Mouse (Mus musculus) brain, embryonic 14.5 days (tissue): ENCODE results near the gene Nrbp1. TPM values are rescaled to one million over a fixed set of nuclear protein-coding genes. Genes with fewer than 3 reads are reported as not detected.

ENCODE experiments used
- DNase-seq: peaks from one replicate; pipeline ENCODE4 v3.0.0-alpha.2; 2011; ENCODE audit warnings: low read depth
- CTCF ChIP-seq: fragments of 200-500 bp; IDR thresholded peaks from 2 replicates; pipeline ENCODE4 v1.5.1; 2012; ENCODE audit warnings: inconsistent platforms, mild to moderate bottlenecking, moderate library complexity, borderline replicate concordance; ENCODE audit not compliant: insufficient read depth, insufficient read length; ENCODE audit errors: extremely low read depth
- POLR2A ChIP-seq: fragments of 200-500 bp; IDR thresholded peaks from 2 replicates; pipeline ENCODE4 v1.6.1; 2012; ENCODE audit warnings: mild to moderate bottlenecking, inconsistent platforms, borderline replicate concordance; ENCODE audit not compliant: poor library complexity, insufficient read depth, insufficient read length, severe bottlenecking; ENCODE audit errors: extremely low read depth
- polyA plus RNA-seq: library from polyadenylated mRNA; depleted of rRNA; stranded (reverse); fragments of >200 nt; gene quantifications from 2 replicates; pipeline ENCODE4 v1.2.3, GENCODE M21; 2012

Gene Nrbp1
- polyA plus RNA-seq, 1 experiment: 143 TPM

DNA sequence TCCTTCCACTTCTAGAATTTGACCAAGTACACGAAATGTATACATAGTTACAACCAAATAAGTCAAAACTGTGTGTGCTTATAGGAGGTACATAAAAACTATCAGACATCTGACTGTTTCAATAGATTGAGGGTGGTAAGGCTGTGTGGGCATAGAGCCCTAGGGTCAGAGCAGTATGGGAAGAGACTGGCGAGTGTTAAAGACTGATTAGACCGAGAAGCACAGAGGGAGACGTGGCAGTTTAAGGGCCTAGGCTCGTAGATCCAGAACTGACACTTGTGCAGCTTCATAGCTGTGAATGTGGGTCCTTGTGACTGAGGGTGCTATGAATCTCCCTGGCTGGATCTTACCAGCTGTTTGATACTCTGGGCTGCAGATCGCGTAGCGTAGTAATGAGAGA is 14.2 kb downstream of the Nrbp1 start:
- no peak for DNase-seq

DNA sequence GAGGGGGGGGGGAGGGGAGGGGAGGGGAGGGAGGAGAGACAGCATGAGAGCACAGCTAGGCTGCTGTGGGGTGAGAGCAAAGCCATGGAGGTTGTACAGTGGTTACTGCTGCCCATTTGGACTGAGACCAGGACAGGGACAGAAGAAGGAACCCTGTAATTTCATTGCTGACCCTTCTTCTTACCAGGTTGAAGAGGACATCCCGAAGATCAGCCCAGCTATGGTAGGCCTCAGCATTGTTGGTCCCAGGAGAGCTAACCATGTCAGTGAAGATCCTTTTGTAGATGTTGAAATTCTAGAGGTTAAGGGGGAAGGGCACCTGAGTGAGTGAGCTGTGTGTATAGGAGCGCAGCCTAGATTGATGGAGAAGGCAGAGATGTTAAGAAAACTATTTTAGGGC is 14.7 kb downstream of the Nrbp1 start:
- TF ChIP-seq CTCF: no peak
- no peak for TF ChIP-seq POLR2A
- no peak for DNase-seq

More for the DNA sequence above, 14.2 kb downstream of the Nrbp1 start:
- no peak for TF ChIP-seq POLR2A
- TF ChIP-seq CTCF: no peak

DNA sequence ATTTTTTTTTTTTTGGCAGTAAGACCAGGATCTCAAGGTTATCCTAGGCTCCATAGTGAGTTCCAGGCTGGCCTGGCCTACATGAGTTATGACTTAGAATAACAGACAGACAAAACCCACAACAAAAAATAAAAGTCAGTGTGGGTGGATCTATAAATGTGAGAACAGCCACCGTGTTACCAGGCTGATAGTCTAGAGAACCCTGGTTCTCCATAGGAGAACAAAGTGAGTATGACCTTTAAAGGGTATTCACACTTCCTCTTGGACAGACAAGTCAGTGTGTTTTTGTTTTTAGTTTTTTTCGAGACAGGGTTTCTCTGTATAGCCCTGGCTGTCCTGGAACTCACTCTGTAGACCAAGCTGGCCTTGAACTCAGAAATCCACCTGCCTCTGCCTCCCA is 15.3 kb downstream of the Nrbp1 start:
- no peak for TF ChIP-seq POLR2A
- TF ChIP-seq CTCF: no peak
- no peak for DNase-seq

DNA sequence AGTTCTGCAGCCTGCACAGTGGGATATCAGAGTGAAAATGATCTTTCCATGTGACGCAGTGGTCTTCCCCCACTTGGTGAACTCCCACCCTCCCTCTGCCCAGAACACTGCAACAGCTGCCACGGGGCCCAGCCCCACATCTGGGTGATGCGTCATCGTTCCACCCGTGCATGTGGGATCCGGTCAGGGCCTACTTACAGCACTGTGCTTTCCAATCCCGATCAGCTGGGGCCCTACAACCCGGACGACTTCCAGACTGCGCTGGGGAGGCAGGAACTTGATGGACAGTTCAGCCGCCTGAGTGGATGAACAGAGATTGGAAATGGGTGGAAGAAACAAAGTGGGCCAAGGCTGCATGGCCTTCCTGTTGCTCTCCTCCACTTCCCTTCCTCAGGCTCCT is 17.0 kb downstream of the Nrbp1 start:
- DNase-seq: no peak
- TF ChIP-seq POLR2A: no peak
- no peak for TF ChIP-seq CTCF

DNA sequence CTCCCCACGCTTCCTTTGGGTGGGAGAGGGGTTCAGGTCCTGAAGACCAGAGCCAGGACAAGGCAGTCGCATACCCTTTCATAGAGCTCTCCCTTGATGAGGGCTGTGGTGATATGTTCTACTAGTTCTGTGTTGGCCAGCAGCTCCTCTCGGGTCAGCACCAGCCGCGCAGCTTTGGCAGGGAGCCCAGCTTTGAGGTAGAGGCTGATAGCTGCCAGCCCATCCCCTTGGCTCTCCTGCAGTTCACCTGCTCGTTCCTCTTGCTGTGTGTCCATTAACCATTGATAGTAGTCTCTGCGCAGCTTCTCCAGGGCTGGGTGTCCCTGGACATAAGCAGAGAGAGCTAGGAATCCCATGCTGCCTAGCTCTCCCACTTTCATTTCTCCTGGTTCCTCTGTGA is 25.4 kb downstream of the Nrbp1 start:
- TF ChIP-seq POLR2A: no peak
- no peak for TF ChIP-seq CTCF
- no peak for DNase-seq

DNA sequence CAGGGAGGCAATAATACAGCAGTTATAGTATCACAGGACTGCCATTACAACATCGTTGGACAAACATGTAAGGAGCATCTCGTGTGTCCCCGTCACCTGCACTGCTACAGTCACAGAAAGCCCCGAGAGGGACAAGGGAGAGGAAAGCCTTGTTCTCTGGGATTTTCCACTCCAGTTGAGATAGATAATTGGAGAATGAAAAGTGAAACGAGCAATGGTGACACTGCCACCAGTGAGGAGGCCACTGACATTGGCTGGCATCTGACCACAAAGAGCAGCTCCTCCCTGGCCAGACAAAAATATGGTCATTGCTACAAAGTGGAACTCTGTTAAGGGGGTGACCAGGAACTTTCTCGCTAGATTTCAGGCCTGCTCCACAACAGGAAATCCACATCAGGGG is 27.0 kb downstream of the Nrbp1 start:
- TF ChIP-seq POLR2A: no peak
- TF ChIP-seq CTCF: no peak

DNA sequence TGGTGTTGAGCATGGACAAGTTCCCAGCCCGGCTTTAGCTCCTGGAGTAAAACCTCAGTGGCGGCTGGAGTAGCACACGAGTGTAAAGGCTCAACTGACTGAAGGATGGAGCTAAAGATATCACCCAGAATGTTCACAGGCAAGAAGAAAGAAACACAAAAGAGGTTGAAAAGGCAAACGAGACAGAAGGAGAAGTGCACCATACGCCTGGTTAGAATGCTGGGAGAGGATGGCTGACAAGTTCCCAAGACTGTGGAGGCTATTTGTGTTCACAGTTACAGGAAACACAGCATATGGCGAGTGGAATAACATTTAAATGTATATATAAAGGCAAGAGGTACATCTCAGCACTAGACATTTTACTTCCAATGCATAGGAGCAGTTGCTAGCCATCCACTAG is 32.4 kb downstream of the Nrbp1 start:
- no peak for TF ChIP-seq CTCF
- TF ChIP-seq POLR2A: no peak
- no peak for DNase-seq

More for the DNA sequence above, 27.0 kb downstream of the Nrbp1 start:
- DNase-seq: no peak

DNA sequence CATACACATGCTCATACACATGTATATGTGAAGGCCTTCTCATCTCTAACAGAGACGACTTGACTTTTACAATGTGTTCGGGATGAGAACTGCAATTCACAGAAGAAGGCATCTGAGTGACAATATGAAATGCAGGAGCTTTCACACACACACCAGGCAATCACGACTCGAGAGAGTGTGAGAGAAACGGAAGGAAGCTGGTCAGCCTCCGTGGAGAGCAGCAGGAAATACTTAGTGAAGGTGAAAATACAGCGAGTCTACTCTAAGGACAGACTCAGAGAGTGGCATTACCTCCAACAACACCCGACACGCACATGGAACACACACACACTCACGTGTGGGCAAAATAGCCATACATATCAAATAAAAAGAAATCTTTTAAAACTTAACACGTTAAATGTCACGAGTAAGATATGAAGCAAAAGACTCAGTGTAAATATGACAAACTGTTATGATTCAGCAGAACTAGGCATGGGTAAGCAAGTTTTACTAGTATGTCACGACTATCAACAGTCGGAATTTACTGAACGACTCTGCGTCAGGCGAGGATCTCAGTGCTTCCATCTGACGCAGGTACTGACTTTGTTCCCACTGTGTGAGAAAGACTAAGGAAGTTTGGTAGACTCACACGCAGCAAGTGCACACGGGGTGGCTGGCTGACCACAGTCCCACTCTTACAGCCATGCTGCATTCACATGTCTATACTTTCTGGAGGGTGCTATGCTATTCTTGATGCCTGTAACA is 38.8 kb downstream of the Nrbp1 start:
- no peak for DNase-seq
- no peak for TF ChIP-seq CTCF
- no peak for TF ChIP-seq POLR2A

DNA sequence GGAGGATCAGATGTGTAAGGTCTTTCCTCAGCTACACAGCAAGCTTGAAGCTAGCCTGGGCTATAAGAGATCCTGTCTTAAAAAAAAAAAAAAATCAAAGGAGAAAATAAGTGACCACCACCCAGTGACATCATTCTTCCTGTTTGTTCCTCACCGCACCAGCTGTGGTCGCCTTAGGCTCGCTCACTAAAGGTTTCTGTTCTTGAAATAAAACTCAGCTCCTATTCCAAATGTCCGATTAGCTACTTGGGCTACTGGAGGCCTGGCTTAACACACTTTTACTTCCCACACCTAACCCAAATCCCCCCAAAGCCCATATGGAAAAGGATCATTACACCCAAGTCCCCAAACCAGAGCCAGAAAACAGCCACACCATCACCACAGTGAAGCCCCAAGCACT is 47.6 kb downstream of the Nrbp1 start:
- no peak for DNase-seq
- TF ChIP-seq POLR2A (no peak), CTCF (no peak)

DNA sequence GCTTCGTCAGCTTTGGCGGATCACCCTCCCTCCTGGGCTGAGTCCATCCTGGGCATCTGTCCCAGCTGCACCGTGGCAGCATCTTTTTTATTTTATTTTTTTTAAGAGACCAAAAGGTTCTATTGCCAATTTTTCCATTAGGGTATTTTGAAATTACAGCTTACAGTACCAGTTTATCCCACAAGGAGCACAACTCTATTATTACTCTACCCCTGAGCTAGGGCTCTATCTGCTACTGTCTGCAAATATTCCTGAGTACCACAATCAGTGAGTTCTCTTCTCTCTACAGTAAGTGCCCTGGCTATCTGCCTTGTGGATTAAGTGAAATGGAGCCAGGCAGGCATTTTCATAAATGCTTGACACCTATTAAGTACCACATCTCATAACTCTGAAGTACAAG is 48.0 kb downstream of the Nrbp1 start:
- DNase-seq: no peak
- TF ChIP-seq CTCF (no peak), POLR2A (no peak)

DNA sequence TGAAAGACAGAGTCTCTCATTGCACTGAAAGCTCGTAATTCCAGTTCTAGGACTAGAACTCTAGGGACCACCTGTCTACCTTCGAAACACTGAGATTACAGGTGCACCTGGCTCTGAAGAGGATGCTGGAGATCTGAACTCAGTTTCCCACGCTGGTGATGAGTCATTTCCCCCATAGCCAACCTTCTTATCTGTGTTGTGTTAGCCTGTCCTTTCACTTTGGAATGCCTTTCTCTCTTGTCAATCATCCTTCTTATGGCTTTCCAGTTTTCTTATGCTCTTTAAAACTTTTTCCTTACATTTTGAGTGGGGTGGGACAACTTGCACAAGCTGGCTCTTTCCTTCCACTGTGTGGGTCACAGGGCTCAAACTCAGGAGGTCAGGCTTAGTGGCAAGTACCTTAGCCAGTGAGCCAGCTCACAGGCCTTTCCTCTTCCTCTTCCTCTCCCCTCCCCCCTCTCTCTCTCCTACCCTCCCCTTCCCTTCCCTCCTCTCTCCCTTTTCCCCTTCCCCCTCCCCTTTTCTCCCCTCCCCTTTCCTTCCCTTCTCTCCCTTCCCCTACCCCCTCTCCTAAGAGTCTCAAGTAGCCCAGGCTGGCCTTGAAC is 49.1 kb downstream of the Nrbp1 start:
- no peak for DNase-seq
- TF ChIP-seq POLR2A (no peak), CTCF (no peak)
